Mouse (Mus musculus) CH12.LX (cell line): ENCODE data around the gene Nlrc5. TPM values are rescaled to one million over a fixed set of nuclear protein-coding genes. Genes with fewer than 3 reads are reported as not detected.
A peak's percentile ranks its signal among the peaks of the same experiment; 100 is the strongest.

Experiments
- DNase-seq: peaks from one replicate; pipeline ENCODE4 v3.0.0-alpha.2; 2013; ENCODE audit errors: extremely low read depth
- H3K27ac ChIP-seq: 2 replicates; pipeline ENCODE4 v1.5.1; 2012; ENCODE audit warnings: low read depth, mild to moderate bottlenecking, control low read depth, moderate library complexity; ENCODE audit not compliant: insufficient read depth
- H3K27me3 ChIP-seq: replicated peaks from 2 replicates; pipeline ENCODE3; 2012; ENCODE audit warnings: inconsistent platforms
- H3K36me3 ChIP-seq, 2 experiments: replicated peaks in 1 of 2; 2 replicates each; pipeline versions ENCODE3 to v1.6.1; 2012; ENCODE audit warnings: inconsistent platforms in 1 of 2, low read length in 1 of 2, mild to moderate bottlenecking in 1 of 2, mixed read lengths in 1 of 2, moderate library complexity in 1 of 2; ENCODE audit not compliant: control insufficient read depth in 1 of 2, insufficient read depth in 1 of 2
- H3K4me1 ChIP-seq, 2 experiments: 2 replicates each; pipeline ENCODE4 v1.6.1; 2012; ENCODE audit warnings: inconsistent platforms in 1 of 2, moderate library complexity in 1 of 2; ENCODE audit not compliant: insufficient read depth in 2 of 2, control insufficient read depth in 1 of 2
- H3K4me2 ChIP-seq: 2 replicates; pipeline ENCODE4 v1.6.1; 2012; ENCODE audit warnings: low read depth, mild to moderate bottlenecking, control low read depth; ENCODE audit not compliant: poor library complexity, insufficient read depth, severe bottlenecking
- H3K4me3 ChIP-seq, 3 experiments: fragments of 150-350 bp in 1 of 3; sonication (generic) in 1 of 3; replicated peaks in 1 of 3; 2 replicates each; pipeline versions ENCODE3 to v1.5.1; 2011 to 2012; ENCODE audit warnings: low read depth in 2 of 3, low read length in 2 of 3, mild to moderate bottlenecking in 2 of 3, moderate library complexity in 2 of 3, control low read depth in 1 of 3, improper control_type of control experiment in 1 of 3, inconsistent platforms in 1 of 3, mixed read lengths in 1 of 3; ENCODE audit not compliant: poor library complexity in 1 of 3
- H3K79me2 ChIP-seq: replicated peaks from 2 replicates; pipeline ENCODE4 v1.6.1; 2012; ENCODE audit warnings: mild to moderate bottlenecking, moderate library complexity; ENCODE audit not compliant: control insufficient read depth, poor library complexity, insufficient read depth, severe bottlenecking; ENCODE audit errors: extremely low read depth
- H3K9ac ChIP-seq: 2 replicates; pipeline ENCODE4 v1.6.1; 2012; ENCODE audit warnings: low read depth, mild to moderate bottlenecking, control low read depth, moderate library complexity; ENCODE audit not compliant: insufficient read depth
- H3K9me3 ChIP-seq: replicated peaks from 2 replicates; pipeline ENCODE3; 2012; ENCODE audit warnings: low read length, inconsistent platforms, mixed read lengths
- BHLHE40 ChIP-seq: IDR thresholded peaks from 2 replicates; pipeline ENCODE4 v1.6.1; 2011; ENCODE audit warnings: mild to moderate bottlenecking, low read depth, low read length, improper control_type of control experiment
- CTCF ChIP-seq, 2 experiments: IDR thresholded peaks in 1 of 2; conservative IDR thresholded peaks in 1 of 2; 2 replicates each; pipeline ENCODE4 v1.5.1; 2011 to 2012; ENCODE audit warnings: low read depth in 2 of 2, low read length in 2 of 2, improper control_type of control experiment in 1 of 2, inconsistent platforms in 1 of 2, mild to moderate bottlenecking in 1 of 2, moderate library complexity in 1 of 2
- E2F4 ChIP-seq: IDR thresholded peaks from 2 replicates; pipeline ENCODE4 v1.6.1; 2011; ENCODE audit warnings: low read depth, low read length, improper control_type of control experiment; ENCODE audit not compliant: insufficient replicate concordance
- ELF1 ChIP-seq: IDR thresholded peaks from 2 replicates; pipeline ENCODE4 v1.6.1; 2014; ENCODE audit warnings: low read depth, mild to moderate bottlenecking, inconsistent platforms, low read length, improper control_type of control experiment
- EP300 ChIP-seq: IDR thresholded peaks from 2 replicates; pipeline ENCODE4 v1.6.1; 2011; ENCODE audit warnings: low read length, improper control_type of control experiment
- ETS1 ChIP-seq: conservative IDR thresholded peaks from 2 replicates; pipeline ENCODE4 v1.6.1; 2012; ENCODE audit warnings: low read depth, mild to moderate bottlenecking, inconsistent platforms, low read length, improper control_type of control experiment, moderate library complexity
- GABPA ChIP-seq: IDR thresholded peaks from 2 replicates; pipeline ENCODE4 v1.6.1; 2012; ENCODE audit warnings: low read depth, low read length, improper control_type of control experiment, inconsistent platforms; ENCODE audit not compliant: insufficient replicate concordance
- HCFC1 ChIP-seq: IDR thresholded peaks from 2 replicates; pipeline ENCODE4 v1.6.1; 2012; ENCODE audit warnings: low read depth, mild to moderate bottlenecking, inconsistent platforms, low read length, improper control_type of control experiment
- IRF4 ChIP-seq: IDR thresholded peaks from 2 replicates; pipeline ENCODE4 v1.6.1; 2014; ENCODE audit warnings: low read depth, mild to moderate bottlenecking, inconsistent platforms, low read length, improper control_type of control experiment
- JUN ChIP-seq: IDR thresholded peaks from 2 replicates; pipeline ENCODE4 v1.6.1; 2011; ENCODE audit warnings: low read depth, mild to moderate bottlenecking, low read length, improper control_type of control experiment, moderate library complexity; ENCODE audit not compliant: insufficient read depth
- KAT2A ChIP-seq: IDR thresholded peaks from 2 replicates; pipeline ENCODE4 v1.6.1; 2012; ENCODE audit warnings: low read length, improper control_type of control experiment, inconsistent platforms; ENCODE audit not compliant: insufficient replicate concordance
- MAFK ChIP-seq: IDR thresholded peaks from 2 replicates; pipeline ENCODE4 v1.6.1; 2011; ENCODE audit warnings: low read length, improper control_type of control experiment; ENCODE audit not compliant: insufficient replicate concordance
- MAX ChIP-seq: IDR thresholded peaks from 2 replicates; pipeline ENCODE4 v1.6.1; 2011; ENCODE audit warnings: low read length, improper control_type of control experiment
- MXI1 ChIP-seq: IDR thresholded peaks from 2 replicates; pipeline ENCODE4 v1.6.1; 2011; ENCODE audit warnings: mild to moderate bottlenecking, low read depth, low read length, improper control_type of control experiment
- MYC ChIP-seq: IDR thresholded peaks from 2 replicates; pipeline ENCODE4 v1.6.1; 2011; ENCODE audit warnings: low read depth, mild to moderate bottlenecking, improper control_type of control experiment, low read length
- NELFE ChIP-seq: IDR thresholded peaks from 2 replicates; pipeline ENCODE4 v1.6.1; 2011; ENCODE audit warnings: low read depth, low read length, improper control_type of control experiment
- NRF1 ChIP-seq: IDR thresholded peaks from 2 replicates; pipeline ENCODE4 v1.6.1; 2014; ENCODE audit warnings: low read depth, mild to moderate bottlenecking, inconsistent platforms, low read length, improper control_type of control experiment, moderate library complexity
- PAX5 ChIP-seq: IDR thresholded peaks from 2 replicates; pipeline ENCODE4 v1.6.1; 2012; ENCODE audit warnings: low read length, inconsistent platforms, mixed read lengths
- POLR2A ChIP-seq: IDR thresholded peaks from 2 replicates; pipeline ENCODE4 v1.6.1; 2011; ENCODE audit warnings: low read depth, mild to moderate bottlenecking, improper control_type of control experiment, low read length
- POLR2AphosphoS2 ChIP-seq: IDR thresholded peaks from 2 replicates; pipeline ENCODE4 v1.6.1; 2011; ENCODE audit warnings: low read depth, low read length, improper control_type of control experiment
- RCOR1 ChIP-seq: conservative IDR thresholded peaks from 2 replicates; pipeline ENCODE4 v1.6.1; 2012; ENCODE audit warnings: low read depth, mild to moderate bottlenecking, inconsistent platforms, low read length, improper control_type of control experiment
- SIN3A ChIP-seq: IDR thresholded peaks from 2 replicates; pipeline ENCODE4 v1.6.1; 2012; ENCODE audit warnings: low read length, improper control_type of control experiment, inconsistent platforms
- SMC3 ChIP-seq: IDR thresholded peaks from 2 replicates; pipeline ENCODE4 v1.6.1; 2011; ENCODE audit warnings: low read depth, low read length, improper control_type of control experiment
- TBP ChIP-seq: conservative IDR thresholded peaks from 2 replicates; pipeline ENCODE4 v1.6.1; 2011; ENCODE audit warnings: low read depth, low read length, improper control_type of control experiment
- TCF12 ChIP-seq: IDR thresholded peaks from 2 replicates; pipeline ENCODE4 v1.6.1; 2014; ENCODE audit warnings: low read depth, mild to moderate bottlenecking, inconsistent platforms, low read length, improper control_type of control experiment
- UBTF ChIP-seq: IDR thresholded peaks from 2 replicates; pipeline ENCODE4 v1.6.1; 2012; ENCODE audit warnings: low read depth, mild to moderate bottlenecking, inconsistent platforms, low read length, improper control_type of control experiment, moderate library complexity
- USF1 ChIP-seq: IDR thresholded peaks from 2 replicates; pipeline ENCODE4 v1.6.1; 2014; ENCODE audit warnings: low read depth, mild to moderate bottlenecking, inconsistent platforms, low read length, improper control_type of control experiment
- ZC3H11A ChIP-seq: IDR thresholded peaks from 2 replicates; pipeline ENCODE4 v1.6.1; 2012; ENCODE audit warnings: low read depth, mild to moderate bottlenecking, inconsistent platforms, low read length, improper control_type of control experiment
- ZKSCAN1 ChIP-seq: IDR thresholded peaks from 2 replicates; pipeline ENCODE4 v1.6.1; 2012; ENCODE audit warnings: low read depth, inconsistent platforms, low read length, improper control_type of control experiment, borderline replicate concordance
- ZNF384 ChIP-seq: IDR thresholded peaks from 2 replicates; pipeline ENCODE4 v1.6.1; 2012; ENCODE audit warnings: low read depth, low read length, improper control_type of control experiment, inconsistent platforms
- dilution Hi-C: fragments of 300-500 bp; cut with MboI; formaldehyde crosslinking; loops from 2 replicates; pipeline ENCODE4 v1.14.3; 2020; ENCODE audit warnings: low sequenced_read_pairs; ENCODE audit not compliant: extremely low pct_unique_long_range_greater_than_20kb, extremely low pct_ligation_motif_present
- in situ Hi-C: fragments of 300-500 bp; cut with MboI; formaldehyde crosslinking; loops from 3 replicates; pipeline ENCODE4 v1.14.3; 2019; ENCODE audit warnings: low sequenced_read_pairs, low pct_ligation_motif_present, low pct_unique_long_range_greater_than_20kb, mixed read lengths
- polyA plus RNA-seq: library from polyadenylated mRNA; unstranded; fragments of >175 nt; gene quantifications from 2 replicates; pipeline ENCODE4 v1.2.1, GENCODE M21; 2012; ENCODE audit warnings: low read depth; ENCODE audit not compliant: insufficient read length
- total RNA-seq, 2 experiments: library from RNA; depleted of rRNA; stranded (reverse); fragments of 300-350 nt in 1 of 2; fragments of >200 nt in 1 of 2; gene quantifications; 2 replicates each; pipeline ENCODE4 v1.2.3; 2012 to 2014

Gene Nlrc5
- total and polyA plus RNA-seq, 3 experiments: 58.6 to 72.5 (median 60.2) TPM

GRCm38 (mm10) chr8:94549998-94550397, 115.8 kb downstream of the Nlrc5 start:
- no peak overlapping the region for H3K27ac ChIP-seq
- DNase-seq: no peak
- H3K4me2 ChIP-seq: no peak overlapping the region
- H3K4me3 ChIP-seq: no peak overlapping the region
- no peaks in the 10 kb centered on the region for H3K9me3 ChIP-seq
- H3K9ac ChIP-seq: no peak overlapping the region
- dilution Hi-C loops: no loop called here
- peaks cover 30 to 49% of the 10 kb centered on the region in 2 experiments for H3K4me1 ChIP-seq
- in situ Hi-C loops: no loop called here
- H3K79me2 ChIP-seq: no peaks in the 10 kb centered on the region
- TF ChIP-seq KAT2A (no peak), ZC3H11A (no peak), ZNF384 (no peak), ELF1 (no peak), POLR2AphosphoS2 (no peak), ZKSCAN1 (no peak), UBTF (no peak), POLR2A (no peak), MXI1 (no peak), NRF1 (no peak), HCFC1 (no peak), CTCF (conservative IDR thresholded peaks at IDR 0.05 in 1 of 2, IDR thresholded peaks at IDR 0.05 in 1 of 2; ENCODE audit: low read depth in 2 of 2, low read length in 2 of 2) (no peak), IRF4 (no peak), GABPA (no peak), SMC3 (no peak)
- H3K36me3 ChIP-seq: peaks cover 15 to 16% of the 10 kb centered on the region in 2 experiments
- H3K27me3 ChIP-seq: no peaks in the 10 kb centered on the region

- H3K4me3 ChIP-seq: no peak overlapping the region
- no peaks in the 10 kb centered on the region for H3K27me3 ChIP-seq
- H3K4me2 ChIP-seq: no peak overlapping the region
- no peak overlapping the region for H3K9ac ChIP-seq
- no peaks in the 10 kb centered on the region for H3K79me2 ChIP-seq
- H3K9me3 ChIP-seq: no peaks in the 10 kb centered on the region
- peaks cover 20 to 23% of the 10 kb centered on the region in 2 experiments for H3K36me3 ChIP-seq
- dilution Hi-C loops: no loop called here
- in situ Hi-C loops: no loop called here
- H3K27ac ChIP-seq: no peak overlapping the region; the same call in 1 of the 2 replicates
- H3K4me1 ChIP-seq: peaks cover 28 to 67% of the 10 kb centered on the region in 2 experiments
- peak; percentile 90 for DNase-seq
- TF ChIP-seq MYC: no peak
- no peak for TF ChIP-seq CTCF (conservative IDR thresholded peaks at IDR 0.05 in 1 of 2, IDR thresholded peaks at IDR 0.05 in 1 of 2; ENCODE audit: low read depth in 2 of 2, low read length in 2 of 2)
- peak; percentile 18; the same call in 1 of the 2 replicates for TF ChIP-seq ETS1
- TF ChIP-seq EP300: peak; percentile 79
- no peak for TF ChIP-seq POLR2AphosphoS2
- no peak for TF ChIP-seq TBP
- 0 out of 2 replicates have a peak, but pooled peaks have one; percentile 2 for TF ChIP-seq TCF12
- TF ChIP-seq ZKSCAN1: no peak
- no peak for TF ChIP-seq MAFK
- no peak for TF ChIP-seq KAT2A
- no peak for TF ChIP-seq E2F4
- TF ChIP-seq USF1: no peak
- peak; percentile 74 for TF ChIP-seq BHLHE40
- TF ChIP-seq GABPA: no peak
- no peak for TF ChIP-seq MXI1
- no peak for TF ChIP-seq NELFE
- no peak for TF ChIP-seq SIN3A
- no peak for TF ChIP-seq JUN
- TF ChIP-seq MAX: no peak
- peak; percentile 95 for TF ChIP-seq IRF4
- TF ChIP-seq RCOR1: 0 out of 2 replicates have a peak, but pooled peaks have one; percentile 54
- no peak for TF ChIP-seq UBTF
- no peak for TF ChIP-seq ELF1
- no peak for TF ChIP-seq PAX5
Observed at GRCm38 (mm10) chr8:94551471-94552422, 117.6 kb downstream of the Nlrc5 start.
